Mouse (Mus musculus): ENCODE measurements around the gene 9830107B12Rik.
"Not testable (repeated sequence)": the region's sequence is repeated elsewhere in the genome, so short reads cannot be mapped to it uniquely, and the experiment has no call there.

Gene 9830107B12Rik

DNA sequence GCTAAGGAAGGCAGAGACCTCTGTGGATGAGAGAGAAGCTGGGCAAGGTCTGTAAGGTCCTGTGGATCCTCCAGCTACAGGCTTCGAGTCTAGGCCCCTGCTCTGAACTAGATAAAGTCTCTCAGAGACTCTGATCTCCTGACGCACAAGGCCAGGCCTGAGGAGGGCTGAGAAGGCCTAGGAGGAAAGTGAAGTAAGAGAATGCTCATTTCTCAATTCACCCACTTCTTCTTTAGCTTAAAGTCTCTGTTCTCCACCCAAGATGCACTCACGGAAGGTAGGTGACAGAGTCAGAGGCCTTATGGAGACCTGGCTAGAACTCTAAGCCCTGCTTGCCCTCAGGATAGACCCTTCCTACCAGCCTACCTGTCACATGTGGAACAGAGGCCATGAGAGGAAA is at the start of gene 9830107B12Rik:
9830107B12Rik (minus strand) TSS at position 149 of the 400 bp plus-strand sequence.
- DNase-seq (ENCODE audit: extremely low spot score, low read depth, low spot score) = no peak

DNA sequence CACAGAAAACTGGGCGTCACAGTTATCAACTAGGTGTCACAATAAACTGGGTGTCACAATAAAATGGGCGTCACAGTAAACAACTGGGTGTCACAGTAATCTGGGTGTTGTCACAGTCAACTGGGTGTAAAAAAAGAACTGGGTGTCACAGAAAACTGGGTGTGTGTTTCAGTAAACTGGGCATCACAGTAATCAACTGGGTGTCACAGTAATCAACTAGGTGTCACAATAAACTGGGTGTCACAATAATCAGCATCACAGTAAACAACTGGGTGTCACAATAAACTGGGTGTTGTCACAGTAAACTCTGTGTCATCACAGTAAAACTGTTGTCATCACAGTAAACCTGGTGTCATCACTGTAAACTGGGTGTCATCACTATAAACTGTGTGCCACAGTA is 46.3 kb upstream of the 9830107B12Rik start:
- no peak for DNase-seq (ENCODE audit: extremely low spot score, low read depth, low spot score)

GRCm38 (mm10) chr17:48185252-48185651 is 39.2 kb upstream of the 9830107B12Rik start:
- DNase-seq (ENCODE audit: extremely low spot score, low read depth, low spot score) = no peak

DNA sequence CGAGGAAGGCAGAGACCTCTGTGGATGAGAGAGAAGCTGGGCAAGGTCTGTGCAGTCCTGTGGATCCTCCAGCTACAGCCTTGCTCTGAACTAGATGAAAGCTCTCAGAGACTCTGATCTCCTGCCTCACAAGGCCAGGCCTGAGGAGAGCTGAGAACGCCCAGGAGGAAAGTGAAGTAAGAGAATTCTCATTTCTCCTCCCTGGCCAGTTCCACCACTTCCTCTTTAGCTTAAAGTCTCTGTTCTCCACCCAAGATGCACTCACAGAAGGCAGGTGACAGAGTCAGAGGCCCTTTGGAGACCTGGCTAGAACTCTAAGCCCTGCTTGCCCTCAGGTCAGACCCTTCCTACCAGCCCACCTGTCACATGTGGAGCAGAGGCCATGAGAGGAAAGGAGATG is 21.0 kb upstream of the 9830107B12Rik start, which contains the start of gene A530064D06Rik:
A530064D06Rik (minus strand) TSS at position 173 of the 400 bp plus-strand sequence.
- DNase-seq (ENCODE audit: extremely low spot score, low read depth, low spot score) = not testable (repeated sequence)

DNA sequence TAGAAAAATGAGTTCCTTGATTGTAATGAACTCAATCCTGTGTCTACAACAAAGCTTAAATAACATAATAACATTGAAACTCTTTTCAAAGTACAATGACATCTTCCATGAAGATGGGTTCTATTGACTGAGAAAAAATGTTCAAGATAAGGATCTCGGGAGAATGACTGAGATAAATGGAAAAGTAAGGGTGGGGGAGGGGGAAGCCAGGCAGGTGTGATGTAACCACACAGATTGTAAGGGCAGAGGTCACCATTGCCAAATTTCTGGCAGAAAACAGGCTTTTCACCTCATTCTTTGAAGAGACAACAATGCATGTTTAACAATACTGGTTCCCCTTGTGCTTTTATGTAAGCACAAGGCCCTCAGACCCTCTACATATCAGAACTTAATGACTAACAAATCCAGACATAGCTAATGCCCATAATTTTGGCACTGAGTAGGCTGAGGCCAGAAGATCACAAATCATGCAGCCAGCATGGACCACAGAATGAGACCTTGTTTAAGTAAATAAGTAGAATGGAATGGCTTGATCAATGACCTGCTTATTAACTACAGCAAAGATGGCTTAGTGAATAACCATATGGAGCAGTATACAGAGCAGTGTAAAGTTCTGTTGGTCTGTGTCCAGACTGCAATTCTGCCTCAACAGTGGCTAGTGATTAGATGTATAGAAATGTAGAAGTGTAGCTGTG is 11.5 kb upstream of the 9830107B12Rik start:
- DNase-seq (ENCODE audit: extremely low spot score, low read depth, low spot score) = no peak

GRCm38 (mm10) chr17:48132810-48133209 is 13.3 kb downstream of the 9830107B12Rik start:
- no peak for DNase-seq (ENCODE audit: extremely low spot score, low read depth, low spot score)

DNA sequence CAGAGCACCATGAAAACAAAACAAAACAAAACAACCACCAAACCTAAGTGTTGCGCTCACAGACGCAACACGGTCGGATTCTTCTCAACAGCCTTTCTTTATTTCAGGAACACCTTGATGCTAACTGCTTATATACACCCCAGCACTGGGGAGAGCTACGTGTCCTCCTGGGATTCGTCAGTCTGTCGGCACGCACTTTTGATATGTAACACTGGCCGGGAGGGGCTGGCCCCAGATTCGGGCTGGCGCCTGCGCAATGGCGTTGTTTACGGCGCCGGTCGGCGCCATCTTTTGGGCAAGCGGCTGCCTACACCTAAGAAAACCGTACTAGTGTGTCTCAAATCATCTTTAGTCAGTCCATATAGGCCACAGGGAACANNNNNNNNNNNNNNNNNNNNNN is 25.6 kb downstream of the 9830107B12Rik start:
- no peak for DNase-seq (ENCODE audit: extremely low spot score, low read depth, low spot score)

DNA sequence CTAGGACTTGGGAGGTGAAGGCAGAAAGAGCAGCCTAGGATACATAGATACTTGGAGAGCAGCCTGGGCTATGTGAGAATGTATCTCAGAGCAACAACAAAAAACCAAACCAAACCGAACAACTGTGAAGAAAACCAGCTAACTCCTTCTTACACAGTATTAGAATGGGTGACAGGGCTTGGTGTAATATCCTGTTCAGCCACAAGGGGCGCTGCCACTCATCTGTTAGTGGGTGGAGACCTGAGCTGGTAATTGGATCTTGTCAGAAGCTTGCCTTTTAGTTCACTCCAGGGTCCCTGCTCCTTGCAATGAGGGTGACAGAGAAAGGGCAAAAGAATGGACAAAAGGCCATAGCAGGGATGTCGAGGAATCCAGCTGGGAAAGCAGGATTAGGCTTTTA is 26.4 kb downstream of the 9830107B12Rik start:
- DNase-seq (ENCODE audit: extremely low spot score, low read depth, low spot score) = no peak

DNA sequence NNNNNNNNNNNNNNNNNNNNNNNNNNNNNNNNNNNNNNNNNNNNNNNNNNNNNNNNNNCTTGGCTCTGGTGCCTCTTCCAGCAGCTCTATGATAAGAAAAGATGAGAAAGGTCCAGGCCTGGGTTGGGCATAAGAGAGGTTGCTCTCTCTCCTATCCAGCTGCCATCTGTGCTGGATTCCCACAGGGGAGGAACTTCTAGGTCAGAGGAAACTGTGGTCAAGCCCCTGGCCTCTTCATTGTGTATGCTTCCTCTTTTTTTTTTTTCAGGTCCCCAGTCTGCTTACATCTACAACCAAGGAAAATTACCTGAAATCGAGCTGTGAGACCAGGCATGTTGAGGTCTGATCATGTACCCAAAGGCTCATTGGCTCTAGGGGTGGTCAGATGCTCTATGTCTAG is 27.5 kb downstream of the 9830107B12Rik start:
- no peak for DNase-seq (ENCODE audit: extremely low spot score, low read depth, low spot score)

GRCm38 (mm10) chr17:48110547-48111287 is 35.4 kb downstream of the 9830107B12Rik start:
- DNase-seq (ENCODE audit: extremely low spot score, low read depth, low spot score) = no peak

DNA sequence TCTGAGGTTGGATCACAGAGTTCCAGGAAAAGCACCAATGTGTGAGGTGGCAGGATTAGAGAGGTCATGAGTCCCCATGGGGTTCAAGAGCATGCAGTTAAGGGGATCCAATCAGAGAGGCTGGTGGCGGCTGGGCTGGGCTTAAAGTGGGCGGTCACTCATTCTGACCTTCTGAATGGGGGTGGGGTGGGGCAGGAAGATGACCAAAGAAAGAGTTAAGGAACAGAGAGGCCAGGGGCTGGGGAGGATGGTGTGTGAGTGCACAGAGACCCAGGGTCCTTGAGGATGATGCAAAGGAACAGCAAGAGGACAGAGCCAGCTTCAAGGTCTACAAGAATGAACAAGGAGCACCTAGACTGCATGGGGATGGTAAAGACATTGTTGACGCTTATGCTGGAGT is 37.5 kb downstream of the 9830107B12Rik start:
- no peak for DNase-seq (ENCODE audit: extremely low spot score, low read depth, low spot score)

DNA sequence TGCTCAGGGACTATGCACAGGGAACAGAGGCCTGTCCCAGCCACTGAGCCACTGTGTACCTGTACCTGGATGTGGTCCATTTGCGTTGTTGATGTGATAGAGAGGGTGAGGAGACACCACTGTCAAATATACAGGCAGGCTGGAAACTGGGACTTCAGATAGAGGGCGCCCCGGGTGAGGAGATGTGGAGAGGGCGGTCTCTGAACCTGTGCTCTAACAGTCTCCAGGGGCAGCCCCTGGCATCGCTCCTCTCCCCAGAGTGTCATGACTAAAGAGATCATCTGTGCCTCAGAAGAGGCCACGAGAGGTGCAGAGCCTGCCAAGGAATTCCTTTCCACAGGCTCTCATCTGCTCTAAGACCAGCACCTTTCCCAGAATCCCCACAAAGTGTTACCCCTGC is 38.2 kb downstream of the 9830107B12Rik start:
- no peak for DNase-seq (ENCODE audit: extremely low spot score, low read depth, low spot score)

DNA sequence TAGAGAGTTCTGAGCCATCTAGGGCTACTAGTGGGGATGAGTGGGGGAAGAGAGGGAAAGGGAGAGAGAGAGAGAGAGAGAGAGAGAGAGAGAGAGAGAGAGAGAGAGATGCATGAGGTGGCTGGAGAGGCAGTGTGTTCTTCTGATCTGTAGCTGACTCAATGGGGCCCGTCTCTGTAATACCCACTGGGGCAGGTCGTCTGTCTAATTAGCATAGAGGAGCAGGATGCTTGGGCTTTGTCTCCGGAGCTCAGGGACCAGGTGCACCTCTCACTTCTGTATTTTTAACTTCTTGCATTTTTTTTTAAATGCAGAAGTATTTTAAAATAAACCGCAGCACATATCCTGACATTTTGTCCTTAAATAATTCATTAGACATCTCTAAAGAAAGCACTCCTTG is 38.7 kb downstream of the 9830107B12Rik start:
- no peak for DNase-seq (ENCODE audit: extremely low spot score, low read depth, low spot score)

GRCm38 (mm10) chr17:48100441-48101417 is 45.3 kb downstream of the 9830107B12Rik start:
- no peak for DNase-seq (ENCODE audit: extremely low spot score, low read depth, low spot score)

DNA sequence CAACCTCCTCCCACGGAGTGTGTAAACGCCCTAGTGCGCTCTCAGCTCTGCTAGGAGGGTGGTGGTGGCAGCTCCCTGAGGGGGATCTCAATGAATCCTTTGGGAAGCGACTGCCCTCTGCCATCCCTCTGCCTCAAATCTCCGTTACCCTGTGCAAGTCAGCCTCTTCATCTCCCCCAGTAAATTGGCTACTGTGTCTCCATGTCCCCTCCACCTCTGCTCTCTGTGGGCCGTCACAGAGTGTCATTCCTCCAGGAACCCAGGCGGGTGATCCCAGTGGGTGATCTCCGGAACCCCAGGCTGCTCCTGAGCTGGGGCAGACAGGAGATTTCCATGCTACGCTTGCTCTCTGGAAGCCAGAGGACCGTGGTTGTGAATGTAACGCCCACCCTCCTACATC is 46.8 kb downstream of the 9830107B12Rik start:
- no peak for DNase-seq (ENCODE audit: extremely low spot score, low read depth, low spot score)

DNA sequence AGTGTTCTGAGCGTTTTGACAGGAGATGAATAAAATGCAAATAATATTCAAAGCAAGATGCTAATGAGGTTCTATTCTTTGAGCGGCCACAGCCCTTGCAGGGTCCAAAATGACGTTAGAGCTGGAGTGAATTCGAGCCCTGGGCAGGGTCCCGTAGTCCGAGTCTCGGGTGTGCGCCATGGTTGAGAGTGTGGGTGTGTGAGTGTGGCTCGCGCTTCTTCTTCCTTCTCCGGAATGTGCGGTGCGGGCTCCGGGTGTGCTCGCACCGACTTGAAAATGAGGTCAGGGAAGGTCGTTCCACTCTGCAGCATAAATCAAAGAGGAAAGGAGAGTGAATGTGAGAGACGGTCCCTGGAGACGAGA is 47.6 kb downstream of the 9830107B12Rik start:
- DNase-seq (ENCODE audit: extremely low spot score, low read depth, low spot score) = no peak

DNA sequence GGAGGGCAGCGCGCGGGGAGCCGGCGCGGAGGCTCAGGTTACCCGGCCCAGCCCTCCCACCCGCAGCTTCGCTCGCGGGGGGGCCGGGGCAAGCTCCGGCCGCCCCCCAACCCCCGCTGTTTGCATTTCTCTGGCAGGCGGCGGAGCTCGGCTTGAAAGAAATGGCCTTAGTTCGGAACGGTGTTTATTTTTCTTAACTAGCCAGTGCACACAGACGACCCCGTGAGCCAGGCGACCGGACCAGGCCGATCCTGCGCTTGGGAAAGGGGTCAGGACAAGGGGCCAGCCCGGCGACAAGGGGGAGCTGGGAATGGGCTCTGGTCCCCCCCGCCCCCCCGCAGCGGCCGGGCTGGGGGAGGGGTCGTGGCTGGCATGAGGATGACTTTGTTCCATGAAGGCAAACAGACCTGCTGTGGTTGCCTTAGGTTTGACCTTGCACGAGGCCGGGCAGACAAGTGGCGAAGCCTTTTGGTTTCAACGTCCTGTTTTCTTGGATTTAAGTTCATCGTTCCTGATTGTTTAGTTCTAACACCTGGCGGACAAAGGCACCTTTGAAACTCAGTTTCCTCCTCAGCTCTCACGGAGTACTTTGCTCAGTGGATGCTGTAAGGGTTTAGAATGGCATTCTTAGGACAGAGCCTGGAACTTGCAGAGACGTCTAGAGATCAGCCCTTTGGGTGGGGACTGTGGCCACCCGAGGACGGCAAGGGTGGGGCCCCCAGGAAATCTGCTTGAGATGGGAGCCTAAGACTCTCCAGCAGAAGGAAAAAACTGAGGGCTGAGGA is 48.1 kb downstream of the 9830107B12Rik start:
- DNase-seq (ENCODE audit: extremely low spot score, low read depth, low spot score) = no peak

- no peak for DNase-seq (ENCODE audit: extremely low spot score, low read depth, low spot score)
Observed at GRCm38 (mm10) chr17:48097011-48097742, 48.9 kb downstream of the 9830107B12Rik start.

GRCm38 (mm10) chr17:48096321-48096720 is 49.7 kb downstream of the 9830107B12Rik start:
- no peak for DNase-seq (ENCODE audit: extremely low spot score, low read depth, low spot score)

GRCm38 (mm10) chr17:48095718-48096121 is 50.3 kb downstream of the 9830107B12Rik start:
- DNase-seq (ENCODE audit: extremely low spot score, low read depth, low spot score) = no peak

Measured in hindlimb bud, embryonic 11.5 days (tissue).